Mouse (Mus musculus) adipocyte (in vitro differentiated cells): ENCODE data around the gene Ptgfrn.
A peak's percentile ranks its signal among the peaks of the same experiment; 100 is the strongest.

Experiments used
- DNase-seq: peaks from one replicate; pipeline ENCODE4 v3.0.0-alpha.2; 2016; ENCODE audit warnings: low spot score

The Ptgfrn gene

GRCm38 (mm10) chr3:101078344-101078743 lies 31.7 kb downstream of the Ptgfrn start:
- peak; percentile 30 for DNase-seq

GRCm38 (mm10) chr3:101077710-101078100 lies 32.4 kb downstream of the Ptgfrn start:
- no peak for DNase-seq

DNA sequence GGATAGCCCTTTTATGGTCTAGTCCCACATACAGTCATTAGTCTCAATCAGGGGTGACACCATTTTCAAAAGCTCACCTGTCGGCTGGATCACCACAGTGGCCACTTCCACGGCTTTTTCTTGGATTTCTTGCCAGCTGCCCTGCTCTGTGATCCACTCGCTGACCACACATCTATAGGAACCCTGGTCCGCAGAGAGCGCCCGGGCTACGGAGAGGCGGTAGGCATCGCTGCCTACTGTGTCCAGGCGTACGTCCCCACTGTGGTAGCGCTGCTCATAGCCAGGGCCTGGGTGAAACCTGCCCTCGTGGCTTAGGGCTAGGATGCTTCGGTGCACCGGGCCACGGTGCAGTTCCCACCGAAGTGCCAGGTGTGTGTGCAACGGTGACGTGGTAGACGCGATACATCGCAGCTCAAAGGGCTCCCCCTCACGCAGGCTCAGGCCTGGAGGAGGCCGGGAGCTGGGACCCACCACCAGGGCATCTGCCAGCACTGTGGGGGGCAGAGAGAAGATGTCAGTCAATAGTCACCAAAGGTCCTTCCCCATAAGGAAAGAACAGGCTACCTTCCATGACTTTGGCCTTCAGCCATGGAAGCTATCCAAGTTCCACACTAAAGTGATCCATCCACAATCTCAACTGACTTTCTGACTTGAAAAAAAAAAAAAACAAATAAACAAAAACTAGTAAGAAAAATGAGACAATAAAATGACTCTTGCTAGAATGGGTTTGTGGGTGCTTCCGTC lies 32.9 kb downstream of the Ptgfrn start:
- DNase-seq = no peak

GRCm38 (mm10) chr3:101075866-101076265 lies 34.2 kb downstream of the Ptgfrn start:
- peak; percentile 32 for DNase-seq

DNA sequence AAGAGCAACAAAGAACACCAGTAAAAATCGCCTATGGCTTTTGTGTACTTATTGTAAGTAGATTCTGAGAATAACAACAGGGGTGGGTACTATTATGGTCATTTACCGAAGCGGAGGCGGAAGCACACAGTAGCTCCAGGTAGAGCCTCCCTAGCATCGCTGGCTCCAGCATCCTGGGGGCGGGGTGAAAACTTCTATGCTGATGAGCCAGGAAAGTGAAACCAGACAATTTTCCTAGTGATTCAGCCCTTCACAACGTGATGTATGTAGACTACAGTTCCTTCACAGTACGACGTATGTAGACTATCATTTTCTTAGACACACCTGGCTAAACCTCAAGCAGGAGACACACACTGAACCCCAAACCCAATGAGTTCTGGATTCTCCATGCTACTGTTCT lies 36.7 kb downstream of the Ptgfrn start:
- no peak for DNase-seq

GRCm38 (mm10) chr3:101072506-101073215 lies 37.4 kb downstream of the Ptgfrn start:
- DNase-seq = no peak

GRCm38 (mm10) chr3:101071576-101071975 lies 38.5 kb downstream of the Ptgfrn start:
- DNase-seq = no peak

DNA sequence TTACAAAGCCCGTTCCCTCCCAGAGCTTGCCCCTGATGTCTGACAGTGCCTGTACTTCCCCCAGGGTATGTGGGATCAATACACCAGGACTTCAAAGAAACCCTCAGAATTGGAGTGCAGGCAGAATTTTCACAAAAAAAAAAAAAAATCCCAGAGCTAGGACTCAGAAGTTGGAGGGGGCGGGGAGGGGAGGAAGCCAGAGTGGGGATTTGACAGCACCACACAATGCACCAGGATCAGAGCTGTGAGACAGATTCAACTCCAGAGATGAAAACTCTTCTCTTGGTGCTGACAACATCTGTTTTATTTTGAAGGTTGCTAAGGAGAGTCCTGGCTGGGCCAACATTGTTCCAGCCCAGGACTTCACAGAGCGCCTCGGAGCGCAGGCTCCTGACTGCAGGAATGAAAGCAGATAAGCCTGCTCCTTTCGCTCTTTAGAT lies 39.3 kb downstream of the Ptgfrn start:
- no peak for DNase-seq

DNA sequence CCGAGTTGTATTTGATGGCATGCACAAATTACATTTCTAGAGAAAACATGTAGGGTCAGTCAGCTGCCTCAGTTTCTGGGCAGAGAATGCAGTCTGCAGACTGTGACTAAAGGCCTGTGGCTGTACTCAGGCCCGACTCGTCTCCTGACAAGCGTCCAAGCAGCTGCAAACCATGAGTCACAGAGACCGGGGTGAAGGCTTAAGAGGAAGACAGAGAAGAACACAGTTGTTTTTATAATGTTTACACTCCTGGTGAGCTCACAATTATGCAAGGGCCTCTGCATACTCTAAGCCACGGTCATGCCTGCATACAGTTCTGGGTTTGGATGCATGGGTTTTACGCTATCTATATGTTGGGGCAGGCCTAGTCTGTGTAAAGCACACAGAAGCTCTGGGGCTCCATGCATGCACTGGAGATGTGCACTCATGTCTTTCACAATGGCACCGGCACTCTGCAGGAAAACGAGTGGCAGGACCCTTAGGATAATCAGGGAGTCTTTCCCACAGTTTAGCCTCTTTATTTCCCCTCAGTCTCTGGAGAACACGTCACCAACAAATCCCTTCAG lies 39.8 kb downstream of the Ptgfrn start:
- peak; percentile 91 for DNase-seq

DNA sequence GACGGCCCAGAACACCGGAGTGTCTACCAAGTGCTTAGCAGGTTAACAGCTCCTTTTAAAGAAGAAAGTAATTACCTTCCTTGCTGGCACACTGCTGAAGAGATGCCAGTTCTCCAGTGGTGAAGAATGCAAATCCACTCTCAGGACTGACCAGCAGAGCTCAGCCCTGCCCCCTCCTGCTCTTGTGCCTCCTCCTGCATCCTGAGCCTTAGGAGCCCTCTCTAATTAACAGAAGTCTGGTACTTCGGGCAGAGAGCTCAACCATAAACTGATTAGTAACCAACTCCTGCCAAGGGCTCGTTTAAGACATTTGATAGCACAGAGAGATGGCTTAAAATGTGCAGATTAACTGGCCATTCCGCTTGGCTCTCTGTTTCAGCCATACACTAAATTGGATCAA lies 41.4 kb downstream of the Ptgfrn start:
- DNase-seq = no peak

- DNase-seq = no peak
These were observed 43.9 kb downstream of the Ptgfrn start for GRCm38 (mm10) chr3:101066175-101066574.

- DNase-seq = no peak
These were observed 48.1 kb downstream of the Ptgfrn start for GRCm38 (mm10) chr3:101061865-101062585.

- DNase-seq = no peak
These were observed 50.9 kb downstream of the Ptgfrn start for GRCm38 (mm10) chr3:101059214-101059613.

- no peak for DNase-seq
These were observed 51.9 kb downstream of the Ptgfrn start for GRCm38 (mm10) chr3:101058203-101058602.

- DNase-seq = no peak
These were observed 54.9 kb downstream of the Ptgfrn start for GRCm38 (mm10) chr3:101055216-101055615.

DNA sequence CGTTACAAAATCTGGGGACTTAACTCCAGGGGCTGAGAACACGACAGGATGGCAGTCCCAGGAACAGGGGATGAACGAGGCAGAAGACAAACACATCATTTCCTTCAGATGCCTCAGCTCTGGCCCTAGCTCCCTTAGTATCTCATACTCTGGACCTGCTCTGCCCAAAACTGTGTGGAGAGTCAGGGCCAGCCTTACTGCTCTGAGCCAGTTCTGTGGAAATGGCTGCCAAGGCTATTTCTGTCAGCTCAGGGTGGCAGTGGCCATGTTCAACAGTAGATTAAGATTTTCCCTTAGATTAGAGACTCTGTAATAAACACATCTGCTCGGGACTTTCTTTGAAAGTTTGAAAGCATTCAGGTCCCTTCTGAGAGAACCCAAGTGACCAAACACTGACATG lies 58.5 kb downstream of the Ptgfrn start:
- peak; percentile 78 for DNase-seq

DNA sequence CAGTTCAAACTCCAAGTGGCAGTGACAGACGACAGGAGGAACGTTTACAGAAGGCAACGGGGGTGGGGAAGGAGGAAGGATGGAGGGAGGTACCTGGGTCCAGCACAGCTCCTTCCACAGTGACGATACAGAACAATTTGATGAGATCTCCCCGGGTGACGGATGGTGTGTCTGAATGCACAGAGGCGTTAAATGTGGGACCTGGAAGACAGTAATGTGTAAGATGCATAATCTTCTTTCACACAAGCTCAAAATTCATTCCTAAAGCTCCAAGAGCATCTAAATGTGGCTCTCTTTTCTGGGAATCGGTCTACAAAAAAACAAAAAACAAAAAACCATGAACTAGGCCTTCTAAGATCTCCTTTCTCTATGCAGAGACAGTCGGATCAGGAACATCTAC lies 60.1 kb downstream of the Ptgfrn start:
- DNase-seq = no peak

DNA sequence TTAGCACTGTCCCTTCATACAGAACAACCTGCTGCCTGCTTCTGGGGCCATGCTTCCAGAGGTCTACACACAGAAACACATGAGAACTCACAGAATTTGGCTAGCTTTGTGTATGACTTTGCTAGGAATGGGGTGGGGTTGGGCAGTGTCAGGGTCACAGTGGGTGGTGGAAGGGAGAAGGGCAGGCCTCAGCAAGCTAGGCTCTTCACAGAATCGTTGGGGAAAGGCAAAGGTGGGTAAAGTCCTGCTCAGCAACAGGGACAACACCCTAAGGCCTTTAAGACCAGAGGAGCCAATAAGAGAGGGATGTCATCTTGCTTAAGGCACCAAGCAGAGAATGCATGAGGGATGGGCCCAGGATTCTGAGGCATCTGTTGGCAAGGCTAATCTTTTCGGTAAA lies 61.3 kb downstream of the Ptgfrn start:
- DNase-seq = no peak

- peak; percentile 78 for DNase-seq
These were observed 62.3 kb downstream of the Ptgfrn start for GRCm38 (mm10) chr3:101047586-101048275.

GRCm38 (mm10) chr3:101045431-101045830 lies 64.6 kb downstream of the Ptgfrn start:
- peak; percentile 14 for DNase-seq

DNA sequence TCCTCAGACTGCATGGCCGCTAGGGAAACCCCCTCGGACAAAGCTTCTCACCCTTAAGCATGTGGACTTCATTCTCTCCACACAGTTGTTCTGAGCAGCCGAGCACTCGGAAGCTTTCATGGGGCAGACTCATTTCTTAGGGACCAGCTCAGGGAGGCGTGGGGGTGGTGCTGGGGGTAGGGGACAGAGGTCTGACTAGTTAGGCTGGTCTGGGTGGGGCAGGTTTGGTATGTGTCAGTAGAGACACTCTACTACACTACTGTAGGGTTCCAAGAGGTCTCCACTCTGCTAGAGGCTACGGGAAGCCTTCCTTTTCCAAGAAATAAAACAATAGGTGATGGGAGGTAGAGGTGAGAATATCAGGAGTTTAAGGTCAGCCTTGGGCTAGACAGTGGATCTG lies 65.4 kb downstream of the Ptgfrn start:
- no peak for DNase-seq

DNA sequence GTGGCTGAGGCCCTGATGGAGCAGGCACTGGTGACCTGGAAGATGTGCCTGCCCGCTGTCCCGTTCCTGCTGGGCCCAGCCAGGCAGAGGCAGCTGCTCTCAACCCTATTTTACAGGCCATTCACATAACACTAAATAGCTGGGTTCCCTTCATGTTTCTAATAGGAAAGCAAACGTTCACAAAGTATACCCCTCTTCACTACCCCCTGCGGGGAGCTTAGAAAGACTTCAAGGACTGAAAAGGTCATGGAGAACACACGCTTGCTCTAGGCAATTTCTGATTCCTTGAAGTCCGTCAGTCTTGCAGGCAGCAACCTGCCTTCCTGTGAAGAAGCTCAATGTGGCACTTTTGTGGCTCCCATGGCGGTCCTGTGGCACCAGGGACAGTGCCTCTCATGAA lies 68.1 kb downstream of the Ptgfrn start:
- no peak for DNase-seq
